Mouse (Mus musculus): Measurements from ENCODE around the gene Vangl1. TPM values are rescaled to one million over a fixed set of nuclear protein-coding genes. Genes with fewer than 3 reads are reported as not detected.

Gene Vangl1
- total and polyA plus RNA-seq, 3 experiments = not detected

DNA sequence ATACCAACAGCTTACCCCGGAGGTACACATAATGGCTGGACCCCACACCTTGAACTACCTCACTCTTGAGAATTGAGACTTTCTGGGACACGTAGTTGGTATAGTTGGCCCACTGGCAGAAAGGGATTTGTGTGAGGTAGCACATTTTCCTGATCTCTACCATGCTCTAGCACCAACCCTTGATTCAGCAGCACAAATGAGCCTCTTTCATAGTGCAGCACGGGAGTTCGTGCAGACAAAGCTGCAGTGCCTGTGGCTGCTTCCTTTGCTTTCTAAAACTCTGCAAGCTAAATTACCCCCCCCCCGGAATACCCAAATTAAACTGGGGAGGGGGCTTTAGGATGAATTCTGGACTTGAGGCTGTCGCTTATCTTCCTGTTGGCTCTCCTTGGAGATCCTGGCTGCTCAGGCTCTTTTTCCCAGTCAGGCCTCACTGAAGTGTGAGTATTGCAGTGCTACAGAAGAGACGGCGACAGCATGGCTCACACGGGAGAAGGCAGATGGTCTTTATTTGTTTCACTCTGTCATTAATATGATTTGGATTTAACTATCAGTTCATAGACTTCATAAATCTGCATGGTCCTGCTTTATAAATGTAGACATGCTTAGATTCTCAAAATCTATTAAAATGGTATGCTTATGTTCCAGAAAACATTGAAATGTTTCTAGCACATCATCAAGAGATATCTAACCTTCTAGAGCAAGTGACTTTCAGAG is 27.1 kb upstream of the Vangl1 start:
- dilution Hi-C loops (cut with MboI; ENCODE audit: extremely low pct_ligation_motif_present, extremely low pct_unique_long_range_greater_than_20kb, low sequenced_read_pairs) = no loop called here
- Histone ChIP-seq H3K36me3 (replicated peaks in 1 of 2; ENCODE audit: control insufficient read depth in 1 of 2, insufficient read depth in 1 of 2, low read length in 1 of 2) (no peaks in the 10 kb centered on the region), H3K4me3 (replicated peaks in 1 of 3; ENCODE audit: low read depth in 2 of 3, low read length in 2 of 3, poor library complexity in 1 of 3) (no peak overlapping the region), H3K9me3 (replicated peaks; ENCODE audit: low read length) (peaks cover 3% of the 10 kb centered on the region), H3K79me2 (replicated peaks; ENCODE audit: control insufficient read depth, extremely low read depth, insufficient read depth, poor library complexity, severe bottlenecking) (no peaks in the 10 kb centered on the region), H3K9ac (ENCODE audit: insufficient read depth, low read depth) (no peak overlapping the region), H3K4me1 (ENCODE audit: control insufficient read depth in 1 of 2, insufficient read depth in 2 of 2) (no peaks in the 10 kb centered on the region), H3K27ac (ENCODE audit: insufficient read depth, low read depth) (no peak overlapping the region), H3K27me3 (replicated peaks) (no peaks in the 10 kb centered on the region), H3K4me2 (ENCODE audit: insufficient read depth, low read depth, poor library complexity, severe bottlenecking) (no peak overlapping the region)
- in situ Hi-C loops (cut with MboI; ENCODE audit: low pct_ligation_motif_present, low pct_unique_long_range_greater_than_20kb, low sequenced_read_pairs) = no loop called here
- TF ChIP-seq MXI1 (IDR thresholded peaks at IDR 0.05; ENCODE audit: low read depth, low read length) (no peak), NELFE (IDR thresholded peaks at IDR 0.05; ENCODE audit: low read depth, low read length) (no peak), SIN3A (IDR thresholded peaks at IDR 0.05; ENCODE audit: low read length) (no peak), GABPA (IDR thresholded peaks at IDR 0.05; ENCODE audit: insufficient replicate concordance, low read depth, low read length) (no peak), TBP (conservative IDR thresholded peaks at IDR 0.05; ENCODE audit: low read depth, low read length) (no peak), ZC3H11A (IDR thresholded peaks at IDR 0.05; ENCODE audit: low read depth, low read length) (no peak), JUND (conservative IDR thresholded peaks at IDR 0.05; ENCODE audit: low read depth, low read length) (no peak), POLR2AphosphoS2 (IDR thresholded peaks at IDR 0.05; ENCODE audit: low read depth, low read length) (no peak), TCF12 (IDR thresholded peaks at IDR 0.05; ENCODE audit: low read depth, low read length) (no peak), JUN (IDR thresholded peaks at IDR 0.05; ENCODE audit: insufficient read depth, low read depth, low read length) (no peak), NRF1 (IDR thresholded peaks at IDR 0.05; ENCODE audit: low read depth, low read length) (no peak), IRF4 (IDR thresholded peaks at IDR 0.05; ENCODE audit: low read depth, low read length) (no peak), CHD1 (IDR thresholded peaks at IDR 0.05; ENCODE audit: low read depth, low read length) (no peak), PAX5 (IDR thresholded peaks at IDR 0.05; ENCODE audit: low read length) (no peak), MAX (IDR thresholded peaks at IDR 0.05; ENCODE audit: low read length) (no peak), USF2 (conservative IDR thresholded peaks at IDR 0.05; ENCODE audit: low read depth, low read length) (no peak), CHD2 (IDR thresholded peaks at IDR 0.05; ENCODE audit: low read length) (no peak), USF1 (IDR thresholded peaks at IDR 0.05; ENCODE audit: low read depth, low read length) (no peak), ZKSCAN1 (IDR thresholded peaks at IDR 0.05; ENCODE audit: borderline replicate concordance, low read depth, low read length) (no peak), ETS1 (conservative IDR thresholded peaks at IDR 0.05; ENCODE audit: low read depth, low read length) (no peak)
- no peak for DNase-seq (ENCODE audit: extremely low read depth)

DNA sequence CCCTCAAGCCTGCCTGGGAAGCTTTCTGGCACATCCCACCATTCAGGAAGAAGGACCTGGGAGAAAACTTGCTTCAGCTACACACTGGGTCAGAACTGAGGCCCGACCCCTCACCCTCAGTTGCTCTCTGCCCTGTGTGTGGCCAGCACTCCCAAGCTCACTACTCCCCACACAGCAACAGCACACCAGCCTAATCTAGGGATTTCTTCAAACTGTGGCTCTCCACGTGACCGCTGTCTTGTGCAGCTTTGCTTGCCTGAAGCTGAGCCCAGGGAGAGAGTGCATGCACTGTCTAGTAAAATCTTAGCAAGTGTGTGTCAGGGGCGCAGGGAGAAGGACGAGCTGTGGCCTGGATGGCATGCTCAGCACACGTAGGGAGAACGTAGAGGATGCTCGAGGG is 18.3 kb upstream of the Vangl1 start:
- Histone ChIP-seq H3K27ac (ENCODE audit: insufficient read depth, low read depth) (no peak overlapping the region), H3K9me3 (replicated peaks; ENCODE audit: low read length) (peaks cover under 1% of the 10 kb centered on the region), H3K27me3 (replicated peaks) (no peaks in the 10 kb centered on the region), H3K4me1 (ENCODE audit: control insufficient read depth in 1 of 2, insufficient read depth in 2 of 2) (no peaks in the 10 kb centered on the region), H3K4me2 (ENCODE audit: insufficient read depth, low read depth, poor library complexity, severe bottlenecking) (no peak overlapping the region), H3K9ac (ENCODE audit: insufficient read depth, low read depth) (no peak overlapping the region), H3K4me3 (replicated peaks in 1 of 3; ENCODE audit: low read depth in 2 of 3, low read length in 2 of 3, poor library complexity in 1 of 3) (no peak overlapping the region), H3K36me3 (replicated peaks in 1 of 2; ENCODE audit: control insufficient read depth in 1 of 2, insufficient read depth in 1 of 2, low read length in 1 of 2) (no peaks in the 10 kb centered on the region), H3K79me2 (replicated peaks; ENCODE audit: control insufficient read depth, extremely low read depth, insufficient read depth, poor library complexity, severe bottlenecking) (no peaks in the 10 kb centered on the region)
- in situ Hi-C loops (cut with MboI; ENCODE audit: low pct_ligation_motif_present, low pct_unique_long_range_greater_than_20kb, low sequenced_read_pairs) (no loop called here), dilution Hi-C loops (cut with MboI; ENCODE audit: extremely low pct_ligation_motif_present, extremely low pct_unique_long_range_greater_than_20kb, low sequenced_read_pairs) (no loop called here)
- no peak for TF ChIP-seq EP300 (IDR thresholded peaks at IDR 0.05; ENCODE audit: low read length)
- no peak for TF ChIP-seq MAFK (IDR thresholded peaks at IDR 0.05; ENCODE audit: insufficient replicate concordance, low read length)
- no peak for TF ChIP-seq ZC3H11A (IDR thresholded peaks at IDR 0.05; ENCODE audit: low read depth, low read length)
- no peak for TF ChIP-seq MYC (IDR thresholded peaks at IDR 0.05; ENCODE audit: low read depth, low read length)
- no peak for TF ChIP-seq RAD21 (IDR thresholded peaks at IDR 0.05; ENCODE audit: low read depth, low read length)
- TF ChIP-seq MXI1 (IDR thresholded peaks at IDR 0.05; ENCODE audit: low read depth, low read length) = no peak
- TF ChIP-seq ELF1 (IDR thresholded peaks at IDR 0.05; ENCODE audit: low read depth, low read length) = no peak
- TF ChIP-seq JUND (conservative IDR thresholded peaks at IDR 0.05; ENCODE audit: low read depth, low read length) = no peak
- TF ChIP-seq MAX (IDR thresholded peaks at IDR 0.05; ENCODE audit: low read length) = no peak
- no peak for TF ChIP-seq USF2 (conservative IDR thresholded peaks at IDR 0.05; ENCODE audit: low read depth, low read length)
- no peak for TF ChIP-seq ZNF384 (IDR thresholded peaks at IDR 0.05; ENCODE audit: low read depth, low read length)
- TF ChIP-seq ETS1 (conservative IDR thresholded peaks at IDR 0.05; ENCODE audit: low read depth, low read length) = no peak
- TF ChIP-seq GABPA (IDR thresholded peaks at IDR 0.05; ENCODE audit: insufficient replicate concordance, low read depth, low read length) = no peak
- no peak for TF ChIP-seq SIN3A (IDR thresholded peaks at IDR 0.05; ENCODE audit: low read length)
- TF ChIP-seq MAZ (IDR thresholded peaks at IDR 0.05; ENCODE audit: low read depth, low read length) = no peak
- TF ChIP-seq IRF4 (IDR thresholded peaks at IDR 0.05; ENCODE audit: low read depth, low read length) = no peak
- no peak for TF ChIP-seq USF1 (IDR thresholded peaks at IDR 0.05; ENCODE audit: low read depth, low read length)
- DNase-seq (ENCODE audit: extremely low read depth) = no peak

Data from CH12.LX (cell line).